Mouse (Mus musculus): ENCODE measurements around the gene 2010111I01Rik.

- no peak for TF ChIP-seq CTCF (IDR thresholded peaks at IDR 0.05; ENCODE audit: low read depth)
- no peak for TF ChIP-seq EP300 (IDR thresholded peaks at IDR 0.05; ENCODE audit: low read depth)
Measured at GRCm38 (mm10) chr13:63339946-63340345, 375.3 kb downstream of the 2010111I01Rik start.

Data from liver, embryonic 14.5 days (tissue).